Mouse (Mus musculus): ENCODE results near the gene Chrne. TPM values are rescaled to one million over a fixed set of nuclear protein-coding genes. Genes with fewer than 3 reads are reported as not detected.

Gene Chrne
- polyA plus RNA-seq, 1 experiment: not detected

DNA sequence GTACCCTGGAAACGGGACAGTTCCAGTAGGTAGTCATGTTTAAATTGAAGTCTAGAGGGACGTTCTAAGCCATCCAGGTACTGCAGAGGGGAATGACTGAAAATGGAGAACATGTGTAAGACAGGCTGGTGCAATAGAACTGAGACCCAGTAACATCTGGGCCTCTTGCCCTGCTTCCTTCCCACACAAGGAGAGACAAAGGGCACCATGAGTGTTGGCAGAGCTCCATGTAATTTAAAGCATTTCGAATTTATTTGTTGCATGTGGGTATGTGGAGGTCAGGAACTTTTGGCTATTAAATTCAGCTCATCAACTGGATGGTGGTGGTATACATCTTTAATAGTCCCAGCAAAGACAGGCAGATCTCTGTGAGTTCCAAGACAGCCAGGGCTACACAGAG is 36.8 kb downstream of the Chrne start:
- Histone ChIP-seq H3K4me3 (replicated peaks; ENCODE audit: control insufficient read depth, low read depth, low read length) (no peak overlapping the region), H3K4me1 (ENCODE audit: control insufficient read depth, insufficient read depth, low read length) (peaks cover 8% of the 10 kb centered on the region), H3K27ac (ENCODE audit: control insufficient read depth, insufficient read depth, low read depth, low read length, poor library complexity) (no peak overlapping the region)
- WGBS: 26% methylated on average over 3 of the region's 3 CpGs
- TF ChIP-seq CTCF (IDR thresholded peaks at IDR 0.05; ENCODE audit: control insufficient read depth, insufficient read depth, low read length) (no peak), POLR2A (IDR thresholded peaks at IDR 0.05; ENCODE audit: borderline replicate concordance, control insufficient read depth, low read depth, low read length) (no peak)

GRCm38 (mm10) chr11:70580921-70581320 is 38.1 kb downstream of the Chrne start:
- H3K4me3 ChIP-seq (replicated peaks; ENCODE audit: control insufficient read depth, low read depth, low read length): no peak overlapping the region
- peak overlapping the region; percentile 31; the same call in 1 of the 2 replicates for H3K27ac ChIP-seq (ENCODE audit: control insufficient read depth, insufficient read depth, low read depth, low read length, poor library complexity)
- TF ChIP-seq POLR2A (IDR thresholded peaks at IDR 0.05; ENCODE audit: borderline replicate concordance, control insufficient read depth, low read depth, low read length): no peak
- no peak for TF ChIP-seq CTCF (IDR thresholded peaks at IDR 0.05; ENCODE audit: control insufficient read depth, insufficient read depth, low read length)
- H3K4me1 ChIP-seq (ENCODE audit: control insufficient read depth, insufficient read depth, low read length): peaks cover 5% of the 10 kb centered on the region
- WGBS: 37% methylated on average over 3 of the region's 3 CpGs

DNA sequence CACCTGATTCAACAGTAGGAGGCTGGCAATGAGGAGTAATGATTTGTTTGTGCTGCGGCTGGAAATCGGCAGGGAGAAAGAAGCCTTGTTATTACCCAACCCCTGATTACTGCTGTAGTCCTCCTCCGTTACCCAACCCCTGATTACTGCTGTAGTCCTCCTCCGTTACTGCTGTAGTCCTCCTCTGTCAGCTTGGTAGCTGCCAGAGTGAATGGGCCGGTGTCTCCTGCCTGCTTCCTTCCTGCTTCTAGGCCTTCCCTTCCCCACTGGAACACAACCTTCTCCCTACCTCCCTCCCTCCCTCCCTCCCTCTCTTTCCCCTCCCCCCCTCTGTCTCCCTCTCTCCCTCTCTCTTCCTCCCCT is 38.7 kb downstream of the Chrne start:
- 25% methylated on average over 5 of the region's 5 CpGs for WGBS
- H3K27ac ChIP-seq (ENCODE audit: control insufficient read depth, insufficient read depth, low read depth, low read length, poor library complexity): 0 out of 2 replicates have a peak overlapping the region, but pooled peaks have one; percentile 15

DNA sequence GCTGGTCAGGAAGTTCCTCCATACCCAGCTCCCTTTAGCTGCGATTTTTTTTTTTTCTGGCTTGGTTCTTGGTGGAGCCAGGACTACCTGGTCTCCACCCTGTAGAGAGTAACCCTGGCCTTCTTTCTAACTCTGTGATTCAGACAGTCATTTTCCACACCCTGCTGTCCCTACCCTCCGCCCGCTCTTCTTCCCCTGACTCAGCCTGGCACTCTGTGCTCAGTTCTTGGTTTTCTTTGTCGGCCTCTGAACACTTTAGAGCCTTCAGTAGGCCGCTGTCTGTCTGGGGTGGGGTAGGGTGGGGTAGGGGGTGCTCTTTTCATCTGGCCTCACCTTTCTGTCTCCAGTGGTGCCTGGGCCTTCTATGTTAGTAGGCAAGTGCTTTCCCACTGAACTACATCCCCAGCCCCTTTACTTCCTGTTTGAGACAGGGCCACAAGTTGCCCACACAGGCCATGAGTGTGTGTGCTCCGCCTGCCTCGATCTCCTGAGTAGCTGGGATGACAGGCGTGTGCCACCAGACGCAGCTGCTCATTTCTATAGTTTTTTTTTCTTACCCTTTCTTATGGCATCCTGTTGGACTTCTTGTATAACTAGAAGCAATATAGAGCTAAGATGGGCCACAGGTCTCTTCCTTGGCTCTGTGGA is 39.2 kb downstream of the Chrne start:
- Histone ChIP-seq H3K4me3 (replicated peaks; ENCODE audit: control insufficient read depth, low read depth, low read length) (no peak overlapping the region), H3K27ac (ENCODE audit: control insufficient read depth, insufficient read depth, low read depth, low read length, poor library complexity) (no peak overlapping the region), H3K4me1 (ENCODE audit: control insufficient read depth, insufficient read depth, low read length) (peaks cover 5% of the 10 kb centered on the region)

More for the DNA sequence above, 38.7 kb downstream of the Chrne start:
- H3K4me3 ChIP-seq (replicated peaks; ENCODE audit: control insufficient read depth, low read depth, low read length): no peak overlapping the region
- no peak for TF ChIP-seq CTCF (IDR thresholded peaks at IDR 0.05; ENCODE audit: control insufficient read depth, insufficient read depth, low read length)
- peaks cover 5% of the 10 kb centered on the region for H3K4me1 ChIP-seq (ENCODE audit: control insufficient read depth, insufficient read depth, low read length)

DNA sequence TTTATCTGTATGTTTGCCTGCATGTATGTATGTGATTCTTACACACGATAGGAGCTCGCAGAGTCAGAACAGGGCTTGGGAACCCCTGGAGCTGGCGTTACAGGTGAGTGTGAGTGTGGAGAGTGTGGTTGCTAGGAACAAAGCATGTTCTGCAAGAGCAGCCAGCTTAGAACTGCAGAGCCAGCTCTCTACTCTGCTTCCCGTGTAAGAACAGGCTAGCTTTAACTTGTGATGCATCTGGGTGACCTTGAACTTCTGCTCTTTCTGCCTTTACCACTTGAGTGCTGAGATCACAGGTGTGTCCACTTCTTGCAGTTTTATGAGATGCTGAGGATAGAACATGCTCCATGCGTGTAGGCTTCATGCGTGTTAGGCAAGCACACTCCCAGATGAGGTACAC is 40.1 kb downstream of the Chrne start:
- TF ChIP-seq POLR2A (IDR thresholded peaks at IDR 0.05; ENCODE audit: borderline replicate concordance, control insufficient read depth, low read depth, low read length) (no peak), CTCF (IDR thresholded peaks at IDR 0.05; ENCODE audit: control insufficient read depth, insufficient read depth, low read length) (no peak)
- H3K4me1 ChIP-seq (ENCODE audit: control insufficient read depth, insufficient read depth, low read length): peaks cover 5% of the 10 kb centered on the region
- H3K27ac ChIP-seq (ENCODE audit: control insufficient read depth, insufficient read depth, low read depth, low read length, poor library complexity): no peak overlapping the region
- 81% methylated on average over 6 of the region's 6 CpGs for WGBS
- H3K4me3 ChIP-seq (replicated peaks; ENCODE audit: control insufficient read depth, low read depth, low read length): no peak overlapping the region

More for the DNA sequence above, 39.2 kb downstream of the Chrne start:
- no peak for TF ChIP-seq POLR2A (IDR thresholded peaks at IDR 0.05; ENCODE audit: borderline replicate concordance, control insufficient read depth, low read depth, low read length)
- no peak for TF ChIP-seq CTCF (IDR thresholded peaks at IDR 0.05; ENCODE audit: control insufficient read depth, insufficient read depth, low read length)
- 43% methylated on average over 9 of the region's 9 CpGs for WGBS

GRCm38 (mm10) chr11:70577201-70577600 is 41.8 kb downstream of the Chrne start:
- TF ChIP-seq CTCF (IDR thresholded peaks at IDR 0.05; ENCODE audit: control insufficient read depth, insufficient read depth, low read length): no peak
- no peak for TF ChIP-seq POLR2A (IDR thresholded peaks at IDR 0.05; ENCODE audit: borderline replicate concordance, control insufficient read depth, low read depth, low read length)
- WGBS: 76% methylated on average over 3 of the region's 3 CpGs
- H3K4me3 ChIP-seq (replicated peaks; ENCODE audit: control insufficient read depth, low read depth, low read length): no peak overlapping the region
- no peak overlapping the region for H3K27ac ChIP-seq (ENCODE audit: control insufficient read depth, insufficient read depth, low read depth, low read length, poor library complexity)
- peaks cover 3% of the 10 kb centered on the region for H3K4me1 ChIP-seq (ENCODE audit: control insufficient read depth, insufficient read depth, low read length)

DNA sequence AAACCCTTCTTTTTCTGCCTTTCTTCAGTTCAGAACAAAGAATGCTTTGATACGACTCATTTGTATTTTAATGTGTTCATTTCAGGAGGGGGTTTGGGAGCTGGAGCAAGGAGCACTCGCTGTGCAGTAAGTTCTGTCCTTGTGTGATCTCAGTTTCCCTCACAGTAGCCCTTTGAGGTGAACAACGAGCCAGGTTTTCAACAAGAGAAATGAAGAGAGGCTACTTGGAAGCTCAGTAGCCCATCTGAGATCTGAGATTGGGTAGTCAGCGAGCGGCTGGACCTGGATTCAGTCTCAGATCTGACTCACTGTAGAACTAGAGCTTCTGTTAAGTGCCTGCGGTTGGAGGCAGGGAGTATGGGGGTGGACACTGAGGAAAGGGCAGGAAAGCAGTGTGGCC is 45.1 kb downstream of the Chrne start:
- no peak for TF ChIP-seq CTCF (IDR thresholded peaks at IDR 0.05; ENCODE audit: control insufficient read depth, insufficient read depth, low read length)
- TF ChIP-seq POLR2A (IDR thresholded peaks at IDR 0.05; ENCODE audit: borderline replicate concordance, control insufficient read depth, low read depth, low read length): no peak
- Histone ChIP-seq H3K4me1 (ENCODE audit: control insufficient read depth, insufficient read depth, low read length) (no peaks in the 10 kb centered on the region; the same call in 1 of the 2 replicates), H3K4me3 (replicated peaks; ENCODE audit: control insufficient read depth, low read depth, low read length) (no peak overlapping the region), H3K27ac (ENCODE audit: control insufficient read depth, insufficient read depth, low read depth, low read length, poor library complexity) (no peak overlapping the region)
- 88% methylated on average over 6 of the region's 6 CpGs for WGBS

GRCm38 (mm10) chr11:70572348-70572902 is 46.6 kb downstream of the Chrne start:
- H3K4me3 ChIP-seq (replicated peaks; ENCODE audit: control insufficient read depth, low read depth, low read length): no peak overlapping the region
- H3K27ac ChIP-seq (ENCODE audit: control insufficient read depth, insufficient read depth, low read depth, low read length, poor library complexity): no peak overlapping the region
- TF ChIP-seq POLR2A (IDR thresholded peaks at IDR 0.05; ENCODE audit: borderline replicate concordance, control insufficient read depth, low read depth, low read length): no peak
- TF ChIP-seq CTCF (IDR thresholded peaks at IDR 0.05; ENCODE audit: control insufficient read depth, insufficient read depth, low read length): no peak
- H3K4me1 ChIP-seq (ENCODE audit: control insufficient read depth, insufficient read depth, low read length): no peaks in the 10 kb centered on the region; the same call in 1 of the 2 replicates
- WGBS: 74% methylated on average over 5 of the region's 5 CpGs
